Mouse (Mus musculus) embryonic facial prominence, embryonic 15.5 days (tissue): ENCODE data around the gene Dnm1l. TPM values are rescaled to one million over a fixed set of nuclear protein-coding genes. Genes with fewer than 3 reads are reported as not detected.
A peak's percentile ranks its signal among the peaks of the same experiment; 100 is the strongest.
"Not testable (repeated sequence)": the region's sequence is repeated elsewhere in the genome, so short reads cannot be mapped to it uniquely, and the experiment has no call there.

Experiments
- ATAC-seq: fragments of 200-750 bp; cut with Nextera tagmentation; 2 replicates; pipeline ENCODE4 v1.8.0; 2017; ENCODE audit warnings: low read depth, moderate TSS enrichment; ENCODE audit not compliant: insufficient number of reproducible peaks, low FRiP score, low TSS enrichment
- H3K27ac ChIP-seq: fragments of 300-500 bp; sonication (generic); replicated peaks from 2 replicates; pipeline ENCODE4 v1.5.1; 2015; ENCODE audit warnings: mild to moderate bottlenecking, inconsistent platforms
- H3K27me3 ChIP-seq: fragments of 300-500 bp; sonication (generic); 2 replicates; pipeline ENCODE4 v1.6.1; 2015; ENCODE audit warnings: inconsistent platforms
- H3K36me3 ChIP-seq: fragments of 300-500 bp; sonication (generic); 2 replicates; pipeline ENCODE4 v1.6.1; 2015; ENCODE audit warnings: mild to moderate bottlenecking, inconsistent platforms
- H3K4me1 ChIP-seq: fragments of 300-500 bp; sonication (generic); 2 replicates; pipeline ENCODE4 v1.6.1; 2015; ENCODE audit warnings: inconsistent platforms
- H3K4me2 ChIP-seq: fragments of 300-500 bp; sonication (generic); replicated peaks from 2 replicates; pipeline ENCODE4 v1.6.1; 2015; ENCODE audit warnings: mild to moderate bottlenecking, inconsistent platforms
- H3K4me3 ChIP-seq: fragments of 300-500 bp; sonication (generic); replicated peaks from 2 replicates; pipeline ENCODE4 v1.5.1; 2015; ENCODE audit warnings: mild to moderate bottlenecking, inconsistent platforms
- H3K9ac ChIP-seq: fragments of 300-500 bp; sonication (generic); 2 replicates; pipeline ENCODE4 v1.6.1; 2015; ENCODE audit warnings: inconsistent platforms
- H3K9me3 ChIP-seq: fragments of 300-500 bp; sonication (generic); replicated peaks from 2 replicates; pipeline ENCODE4 v1.6.1; 2016; ENCODE audit warnings: inconsistent platforms
- WGBS: fragments of 180-500 bp; shearing (Covaris S2); methylation state at CpG from one replicate; pipeline ENCODE4 v1.1.7; 2015; 5-methylcytosine and 5-hydroxymethylcytosine counted together
- polyA plus RNA-seq: library from polyadenylated mRNA; unstranded; fragments of >200 nt; fragmentation: Nextera tagmentation; extraction: Ambion mirVana; gene quantifications from 2 replicates; pipeline ENCODE4 v1.2.1, GENCODE M21; 2015

The Dnm1l gene
- polyA plus RNA-seq: 53.5 and 56.1 TPM in 2 replicates

- Histone ChIP-seq H3K27me3 (no peaks in the 10 kb centered on the region), H3K9ac (peak within 1 kb of the TSS; percentile 94), H3K27ac (peak within 1 kb of the TSS; percentile 86), H3K9me3 (no peaks in the 10 kb centered on the region), H3K4me2 (peak within 1 kb of the TSS; percentile 56), H3K36me3 (no peaks in the 10 kb centered on the region), H3K4me3 (peak within 1 kb of the TSS; percentile 84), H3K4me1 (peaks cover 7% of the 10 kb centered on the region)
- ATAC-seq: peak; percentile 99
- under 1% methylated on average over 55 of the region's 55 CpGs for WGBS
Observed at GRCm38 (mm10) chr16:16358481-16359100, at the start of gene Dnm1l. TSS of gene Dnm1l (minus strand) at chr16:16358959.

- not testable (repeated sequence) for H3K4me3 ChIP-seq, H3K9me3 ChIP-seq, H3K27ac ChIP-seq, H3K36me3 ChIP-seq, H3K27me3 ChIP-seq, ATAC-seq, H3K4me2 ChIP-seq, H3K9ac ChIP-seq, H3K4me1 ChIP-seq
- 50% methylated on average over 9 of the region's 9 CpGs for WGBS
Observed at GRCm38 (mm10) chr16:16367217-16367616, 8.5 kb upstream of the Dnm1l start.

DNA sequence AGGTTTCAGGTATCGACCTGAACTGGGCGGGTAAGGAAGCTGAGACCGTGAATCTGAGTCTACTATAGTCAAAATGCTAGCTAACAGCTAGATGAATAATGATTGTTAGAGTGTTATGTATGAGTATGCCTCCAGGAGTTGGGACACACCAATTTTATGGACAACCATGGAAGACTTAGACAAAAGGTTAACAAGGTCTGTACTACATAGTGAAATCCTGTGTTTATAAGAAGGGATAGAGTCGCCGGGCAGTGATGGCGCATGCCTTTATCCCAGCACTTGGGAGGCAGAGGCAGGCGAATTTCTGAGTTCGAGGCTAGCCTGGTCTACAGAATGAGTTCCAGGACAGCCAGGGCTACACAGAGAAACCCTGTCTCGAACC lies 333 bp upstream of the Dnm1l start:
- H3K4me1 ChIP-seq, H3K9ac ChIP-seq, H3K27me3 ChIP-seq, H3K9me3 ChIP-seq, H3K36me3 ChIP-seq, H3K27ac ChIP-seq: not testable (repeated sequence)
- WGBS: 53% methylated on average over 9 of the region's 9 CpGs
- peak overlapping the region; percentile 56 for H3K4me2 ChIP-seq
- peak overlapping the region; percentile 84 for H3K4me3 ChIP-seq
- ATAC-seq: peak; percentile 12; the same call in 1 of the 2 replicates

DNA sequence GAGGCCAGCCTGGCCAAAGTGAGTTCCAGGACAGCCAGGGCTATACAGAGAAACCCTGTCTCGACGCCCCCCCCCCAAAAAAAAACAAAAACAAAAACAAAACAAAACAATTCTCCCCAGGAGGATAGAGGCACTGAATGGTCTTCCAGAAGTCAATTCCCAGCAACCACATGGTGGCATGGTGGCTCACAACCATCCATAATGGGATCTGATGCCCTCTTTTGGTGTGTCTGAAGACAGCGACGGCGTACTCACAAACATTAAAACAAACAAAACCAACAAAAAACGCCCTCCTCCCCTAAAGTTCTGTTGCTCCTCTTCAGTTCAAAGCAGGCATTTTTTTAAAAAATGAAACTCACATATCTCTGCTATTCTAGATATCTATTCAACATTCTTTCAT lies 851 bp downstream of the Dnm1l start:
- Histone ChIP-seq H3K27ac (peak overlapping the region; percentile 86), H3K36me3 (no peaks in the 10 kb centered on the region), H3K4me1 (peaks cover 7% of the 10 kb centered on the region), H3K4me3 (peak overlapping the region; percentile 84), H3K9me3 (no peaks in the 10 kb centered on the region), H3K4me2 (peak overlapping the region; percentile 56), H3K9ac (peak overlapping the region; percentile 94), H3K27me3 (no peaks in the 10 kb centered on the region)
- 4% methylated on average over 6 of the region's 6 CpGs for WGBS
- ATAC-seq: no peak

GRCm38 (mm10) chr16:16346420-16346819 lies 12.3 kb downstream of the Dnm1l start:
- no peak for ATAC-seq
- Histone ChIP-seq H3K27ac (no peak overlapping the region), H3K4me2 (no peak overlapping the region), H3K4me1 (no peaks in the 10 kb centered on the region), H3K4me3 (no peak overlapping the region), H3K36me3 (peaks cover 9% of the 10 kb centered on the region), H3K9ac (no peak overlapping the region), H3K9me3 (no peaks in the 10 kb centered on the region), H3K27me3 (no peaks in the 10 kb centered on the region)
- 80% methylated on average over 5 of the region's 5 CpGs for WGBS

GRCm38 (mm10) chr16:16325775-16326336 lies 32.9 kb downstream of the Dnm1l start:
- Histone ChIP-seq H3K9ac (no peak overlapping the region), H3K4me1 (no peaks in the 10 kb centered on the region), H3K9me3 (no peaks in the 10 kb centered on the region), H3K4me3 (no peak overlapping the region), H3K27ac (no peak overlapping the region), H3K36me3 (peaks cover 37% of the 10 kb centered on the region), H3K4me2 (no peak overlapping the region), H3K27me3 (no peaks in the 10 kb centered on the region)
- 79% methylated on average over 5 of the region's 5 CpGs for WGBS
- ATAC-seq: no peak

DNA sequence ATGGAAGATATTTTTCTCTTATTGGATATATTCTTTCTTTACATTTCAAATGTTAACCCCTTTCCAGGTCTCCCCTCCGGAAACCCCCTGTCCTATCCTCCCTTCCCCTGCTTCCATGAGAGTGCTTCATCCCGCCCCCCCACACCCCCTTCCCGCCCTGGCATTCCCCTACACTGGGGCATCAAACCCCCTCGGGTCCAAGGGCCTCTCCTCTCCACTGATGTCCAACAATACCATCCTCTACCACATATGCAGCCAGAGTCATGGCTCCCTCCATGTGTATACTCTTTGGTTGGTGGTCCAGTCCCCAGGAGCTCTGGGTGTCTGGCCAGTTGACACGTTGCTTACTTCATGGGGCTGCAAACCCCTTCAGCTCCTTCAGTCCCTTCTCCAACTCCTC lies 47.4 kb downstream of the Dnm1l start:
- WGBS: 85% methylated on average over 5 of the region's 5 CpGs
- Histone ChIP-seq H3K36me3 (peaks cover 55% of the 10 kb centered on the region), H3K4me3 (no peak overlapping the region), H3K9me3 (no peaks in the 10 kb centered on the region), H3K4me1 (no peaks in the 10 kb centered on the region), H3K27me3 (no peaks in the 10 kb centered on the region), H3K9ac (no peak overlapping the region), H3K4me2 (no peak overlapping the region), H3K27ac (no peak overlapping the region)
- no peak for ATAC-seq

DNA sequence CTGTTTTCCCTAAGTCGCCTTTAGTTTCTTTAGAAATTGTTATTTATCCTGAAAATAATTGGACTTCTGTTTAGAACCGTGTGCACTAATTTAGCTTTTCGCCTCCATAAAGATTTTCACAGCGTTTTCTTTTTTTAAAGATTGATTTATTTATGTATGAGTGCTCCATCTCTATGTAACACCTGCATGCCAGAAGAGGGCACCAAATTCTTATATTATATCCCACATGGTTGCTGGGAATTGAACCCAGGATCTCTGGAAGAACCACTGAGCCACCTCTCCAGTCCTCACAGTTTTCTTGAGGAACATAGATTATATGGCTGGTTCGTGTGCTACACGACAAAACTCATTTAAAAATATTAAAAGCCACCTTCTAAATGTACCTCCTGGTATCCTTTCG lies 54.9 kb downstream of the Dnm1l start:
- ATAC-seq: no peak
- WGBS: 19% methylated on average over 7 of the region's 7 CpGs
- Histone ChIP-seq H3K4me3 (peak overlapping the region; percentile 92), H3K27ac (peak overlapping the region; percentile 96), H3K27me3 (no peaks in the 10 kb centered on the region), H3K4me2 (peak overlapping the region; percentile 83), H3K36me3 (peaks cover 21% of the 10 kb centered on the region), H3K9me3 (no peaks in the 10 kb centered on the region), H3K9ac (peak overlapping the region; percentile 82; the same call in 1 of the 2 replicates), H3K4me1 (peaks cover 5% of the 10 kb centered on the region; the same call in 1 of the 2 replicates)

- peak overlapping the region; percentile 82 for H3K9ac ChIP-seq
- peak overlapping the region; percentile 96 for H3K27ac ChIP-seq
- no peaks in the 10 kb centered on the region for H3K9me3 ChIP-seq
- H3K4me2 ChIP-seq: peak overlapping the region; percentile 83
- ATAC-seq: peak; percentile 55
- H3K4me1 ChIP-seq: peaks cover 5% of the 10 kb centered on the region; the same call in 1 of the 2 replicates
- H3K36me3 ChIP-seq: peaks cover 20% of the 10 kb centered on the region
- no peaks in the 10 kb centered on the region for H3K27me3 ChIP-seq
- under 1% methylated on average over 61 of the region's 61 CpGs for WGBS
- peak overlapping the region; percentile 92 for H3K4me3 ChIP-seq
Observed at GRCm38 (mm10) chr16:16303138-16303827, 55.5 kb downstream of the Dnm1l start.

- Histone ChIP-seq H3K9ac (peak within 1 kb of the TSS; percentile 82), H3K4me3 (peak within 1 kb of the TSS; percentile 92), H3K36me3 (peaks cover 14% of the 10 kb centered on the region; the same call in 1 of the 2 replicates), H3K27me3 (no peaks in the 10 kb centered on the region), H3K4me1 (peaks cover 5% of the 10 kb centered on the region; the same call in 1 of the 2 replicates), H3K27ac (peak within 1 kb of the TSS; percentile 96), H3K9me3 (no peaks in the 10 kb centered on the region), H3K4me2 (peak within 1 kb of the TSS; percentile 83)
- peak; percentile 98 for ATAC-seq
- under 1% methylated on average over 50 of the region's 50 CpGs for WGBS
Observed at GRCm38 (mm10) chr16:16302369-16303137, 56.2 kb downstream of the Dnm1l start, which contains the start of gene Yars2. TSS of gene Yars2 (plus strand) at chr16:16302965.

DNA sequence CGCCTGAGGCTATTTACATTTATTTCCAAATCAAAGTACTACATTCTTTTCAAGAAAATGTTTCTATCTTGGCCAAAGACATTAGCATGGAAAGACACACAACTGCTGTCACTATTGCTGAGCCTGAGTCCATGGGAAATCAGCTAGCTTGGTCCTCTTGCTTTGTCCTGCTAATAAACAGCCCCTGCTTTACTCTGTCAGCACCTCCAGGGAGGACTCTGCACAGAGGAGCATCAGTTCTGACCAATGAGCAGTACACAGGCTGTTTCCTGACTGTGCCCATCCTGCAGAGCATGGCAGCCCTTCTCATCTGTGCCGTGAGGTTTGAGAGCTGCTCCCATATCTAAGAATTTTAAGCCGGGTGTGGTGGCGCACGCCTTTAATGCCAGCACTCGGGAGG lies 85.0 kb downstream of the Dnm1l start:
- no peaks in the 10 kb centered on the region for H3K27me3 ChIP-seq
- no peak for ATAC-seq
- H3K4me3 ChIP-seq: no peak overlapping the region
- no peaks in the 10 kb centered on the region for H3K9me3 ChIP-seq
- H3K36me3 ChIP-seq: no peaks in the 10 kb centered on the region
- 80% methylated on average over 6 of the region's 6 CpGs for WGBS
- no peaks in the 10 kb centered on the region for H3K4me1 ChIP-seq
- no peak overlapping the region for H3K9ac ChIP-seq
- no peak overlapping the region for H3K4me2 ChIP-seq
- no peak overlapping the region for H3K27ac ChIP-seq
